Mouse (Mus musculus): ENCODE measurements around the gene Fignl2.

Fignl2 gene
- long read RNA-seq, experiment 1: 0 reads
- long read RNA-seq, experiment 2, full-length matches to known transcripts: 1 of 1 reads
- long read RNA-seq, experiment 2, partial matches to known transcripts: 0 of 1 reads
- long read RNA-seq, experiment 2, other reads (novel, unspliced or antisense): 0 of 1 reads

DNA sequence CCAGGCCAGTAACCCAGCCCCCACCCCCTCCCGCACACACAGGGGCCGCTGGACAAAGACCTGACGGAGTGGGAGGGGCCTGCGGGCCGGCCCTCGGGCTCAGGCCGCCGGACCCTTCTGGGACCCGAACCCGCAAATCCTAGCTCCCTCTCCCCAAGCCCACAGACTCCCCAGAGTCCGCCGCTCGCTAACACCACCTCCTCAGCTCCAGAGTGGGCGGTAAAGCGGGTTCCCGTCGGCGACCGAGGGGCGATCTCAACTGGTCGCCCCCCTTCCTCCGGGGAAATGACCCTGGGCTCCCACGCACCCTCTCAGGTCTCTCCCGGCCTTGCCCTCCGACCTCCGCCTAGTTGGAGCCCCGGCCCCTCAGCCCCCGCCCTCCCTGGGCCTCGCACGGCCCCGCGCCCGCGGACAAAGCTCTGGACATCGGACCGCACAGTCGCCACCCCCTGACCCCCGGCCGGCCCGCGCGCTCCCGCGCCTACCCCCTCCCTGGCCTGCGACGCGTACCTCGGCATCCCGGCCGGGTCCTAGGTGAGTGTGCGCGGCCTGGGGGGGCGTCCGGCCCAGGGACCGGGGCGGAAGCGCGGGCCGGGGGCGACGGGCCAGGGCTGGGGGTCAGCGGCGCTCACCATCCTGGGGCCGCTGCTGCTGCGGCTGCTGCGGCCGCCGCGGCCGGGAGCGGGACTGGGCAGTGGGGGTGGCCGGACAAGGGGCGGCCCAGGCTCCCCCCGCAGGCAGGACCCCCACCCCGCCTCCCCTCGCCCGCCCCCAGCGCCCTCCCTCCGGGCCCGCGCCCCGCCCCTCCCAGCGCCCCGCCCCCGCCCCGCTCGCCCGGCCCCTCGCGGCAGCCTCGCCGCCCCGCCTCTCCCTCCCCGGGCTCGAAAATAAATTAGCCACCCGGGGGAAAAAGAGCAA lies at the start of gene Fignl2:
Gene Fignl2 (minus strand): TSS at position 755 of the 918 bp plus-strand sequence.
- intact Hi-C loops (cut with DNase I): no loop called here

DNA sequence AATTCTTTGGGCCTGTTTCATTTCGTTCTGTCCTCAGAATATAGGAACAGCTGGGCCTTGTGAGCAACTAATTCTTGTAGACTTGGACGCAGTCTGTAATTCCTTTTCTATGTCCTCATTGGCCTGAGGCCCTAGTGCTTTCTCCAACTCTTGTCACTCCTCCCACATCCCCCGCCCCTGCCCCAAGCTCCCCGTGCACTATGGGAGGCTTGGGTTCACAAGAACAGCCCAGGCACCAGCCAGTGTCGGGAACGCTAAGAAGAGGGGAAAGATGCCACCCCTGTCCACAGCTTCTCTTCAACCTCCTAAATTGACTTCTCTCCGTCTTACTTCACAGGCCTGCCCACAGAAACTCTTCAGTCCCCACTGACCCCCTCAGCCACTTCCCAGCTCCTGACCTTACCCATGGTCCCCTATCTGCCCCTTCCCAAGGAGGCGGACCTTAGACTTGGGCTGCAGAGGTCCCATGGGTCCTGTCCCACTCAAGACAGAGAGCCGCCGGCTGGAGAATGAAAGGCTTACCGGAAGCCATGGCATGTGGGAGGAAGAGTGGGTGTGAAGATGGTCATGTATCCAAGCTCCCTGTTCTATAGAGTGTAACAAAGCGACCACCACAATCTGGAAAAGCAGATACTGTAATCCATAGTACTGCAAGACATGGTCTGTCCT lies 48.6 kb upstream of the Fignl2 start:
- intact Hi-C loops (cut with DNase I): no loop called here

- intact Hi-C loops (cut with DNase I): no loop called here
Observed at GRCm38 (mm10) chr15:101125561-101125960, 47.2 kb upstream of the Fignl2 start.

GRCm38 (mm10) chr15:101123202-101123601 lies 44.8 kb upstream of the Fignl2 start:
- intact Hi-C loops (cut with DNase I): no loop called here

- intact Hi-C loops (cut with DNase I): no loop called here
Observed at GRCm38 (mm10) chr15:101122290-101122589, 43.9 kb upstream of the Fignl2 start.

- intact Hi-C loops (cut with DNase I): no loop called here
Observed at GRCm38 (mm10) chr15:101121411-101122289, 43.3 kb upstream of the Fignl2 start.

- intact Hi-C loops (cut with DNase I): loop anchor here (5.0 kb wide), 1 partner anchor 61 kb away; no protein-coding TSS in a partner anchor
Observed at GRCm38 (mm10) chr15:101118399-101119125, 40.2 kb upstream of the Fignl2 start.

GRCm38 (mm10) chr15:101115511-101116110 lies 37.2 kb upstream of the Fignl2 start, which contains the start of gene Ankrd33:
Ankrd33 (plus strand) TSS chr15:101115755.
- intact Hi-C loops (cut with DNase I): loop anchor here (5.0 kb wide), 1 partner anchor 58 kb away; no protein-coding TSS in a partner anchor

DNA sequence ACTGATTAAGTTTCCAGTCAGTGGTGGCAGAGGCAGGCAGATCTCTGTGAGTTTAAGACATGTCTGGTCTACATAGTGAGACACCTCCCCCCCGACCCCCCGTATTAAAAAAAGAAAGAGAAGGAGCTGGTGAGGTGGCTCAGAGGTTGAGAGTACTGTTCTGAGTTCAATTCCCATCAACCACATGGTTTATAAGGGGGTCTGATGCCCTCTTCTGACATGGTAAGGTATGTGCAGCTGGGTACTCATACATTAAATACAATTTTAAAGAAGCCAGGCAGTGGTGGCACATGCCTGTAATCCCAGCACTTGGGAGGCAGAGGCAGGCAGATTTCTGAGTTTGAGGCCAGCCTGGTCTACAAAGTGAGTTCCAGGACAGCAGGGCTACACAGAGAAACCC lies 35.4 kb upstream of the Fignl2 start:
- intact Hi-C loops (cut with DNase I): loop anchor here (5.0 kb wide), 1 partner anchor 41 kb away; no protein-coding TSS in a partner anchor

DNA sequence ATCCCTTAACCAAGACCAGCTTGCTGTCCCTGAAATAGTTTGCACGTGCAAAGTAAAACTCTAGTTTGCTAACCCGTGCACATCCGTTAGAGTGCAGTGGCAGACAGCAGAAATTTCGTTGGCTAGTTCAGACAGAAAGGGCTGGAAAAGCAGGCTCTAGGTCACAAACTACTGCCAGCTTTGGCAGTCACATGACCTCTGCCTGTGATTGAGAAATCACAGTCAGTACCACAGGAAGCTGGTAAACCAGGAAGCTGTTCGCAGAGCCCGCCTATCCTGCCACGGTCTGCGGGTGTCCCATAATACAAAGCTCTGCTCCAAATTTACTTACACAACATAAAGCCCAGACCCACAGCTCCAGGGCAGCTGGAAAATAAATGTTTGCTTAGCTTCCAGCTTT lies 34.8 kb upstream of the Fignl2 start:
- intact Hi-C loops (cut with DNase I): loop anchor here (5.0 kb wide), 1 partner anchor 41 kb away; no protein-coding TSS in a partner anchor

GRCm38 (mm10) chr15:101107906-101108671 lies 29.7 kb upstream of the Fignl2 start:
- intact Hi-C loops (cut with DNase I): no loop called here

- intact Hi-C loops (cut with DNase I): no loop called here
Observed at GRCm38 (mm10) chr15:101106011-101106410, 27.6 kb upstream of the Fignl2 start.

GRCm38 (mm10) chr15:101105496-101105994 lies 27.2 kb upstream of the Fignl2 start:
- intact Hi-C loops (cut with DNase I): no loop called here

GRCm38 (mm10) chr15:101103605-101104304 lies 25.4 kb upstream of the Fignl2 start:
- intact Hi-C loops (cut with DNase I): no loop called here

GRCm38 (mm10) chr15:101100996-101101395 lies 22.6 kb upstream of the Fignl2 start:
- intact Hi-C loops (cut with DNase I): no loop called here

DNA sequence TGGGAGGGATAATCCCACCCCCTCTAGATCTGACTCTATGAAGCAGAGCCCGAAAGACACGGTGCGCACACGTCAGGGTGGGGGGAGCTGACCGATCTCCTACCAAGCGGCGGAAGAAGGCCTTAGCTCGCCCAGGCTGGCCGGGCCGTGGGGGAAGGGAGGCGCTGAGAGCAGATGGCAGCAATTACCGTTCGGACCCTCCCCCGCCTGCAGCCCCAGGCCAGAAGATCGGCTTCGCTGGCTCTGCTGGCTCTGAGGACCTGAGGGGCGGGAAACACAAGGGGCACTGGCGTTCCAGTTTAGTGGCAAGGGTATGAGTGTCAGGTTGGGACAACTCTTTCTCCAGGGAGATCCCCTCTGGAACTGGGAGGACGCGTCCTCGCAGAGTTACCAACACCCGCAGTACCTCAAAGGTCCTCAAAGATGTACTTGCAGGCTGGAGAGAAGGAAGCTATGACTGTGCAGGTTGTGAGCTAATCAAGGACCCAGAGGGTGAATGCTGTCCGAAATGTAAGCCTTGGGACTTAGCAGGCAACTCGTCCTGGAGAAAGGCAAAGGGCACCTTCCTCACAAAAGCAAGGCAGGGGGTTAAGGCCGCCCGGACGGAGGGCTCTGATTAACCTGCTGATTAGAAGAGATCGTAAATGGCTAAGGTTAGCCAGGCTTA lies 19.8 kb upstream of the Fignl2 start:
- intact Hi-C loops (cut with DNase I): no loop called here

GRCm38 (mm10) chr15:101095392-101095791 lies 17.0 kb upstream of the Fignl2 start:
- intact Hi-C loops (cut with DNase I): no loop called here

GRCm38 (mm10) chr15:101094979-101095378 lies 16.6 kb upstream of the Fignl2 start:
- intact Hi-C loops (cut with DNase I): no loop called here
